Mouse (Mus musculus) neural tube, postnatal 0 days (tissue): ENCODE measurements around the gene Tle6. TPM values are rescaled to one million over a fixed set of nuclear protein-coding genes. Genes with fewer than 3 reads are reported as not detected.

ENCODE experiments used
- polyA plus RNA-seq: library from polyadenylated mRNA; unstranded; fragments of >200 nt; fragmentation: Nextera tagmentation; extraction: Ambion mirVana; gene quantifications from 2 replicates; pipeline ENCODE4 v1.2.1, GENCODE M21; 2015

The Tle6 gene
- polyA plus RNA-seq: 6.1 and 6.8 TPM in 2 replicates

GRCm38 (mm10) chr10:81600738-81601203, at the start of gene Tle6:
Gene Tle6, minus strand, starts transcription at chr10:81601073.

GRCm38 (mm10) chr10:81648803-81649775, 48.2 kb upstream of the Tle6 start, which contains the start of gene Gm10778:
Gene Gm10778, plus strand, starts transcription at chr10:81649059.

GRCm38 (mm10) chr10:81628390-81628789, 27.5 kb upstream of the Tle6 start, which contains the start of gene Ankrd24:
Gene Ankrd24, plus strand, starts transcription at chr10:81628540.

GRCm38 (mm10) chr10:81626994-81627835, 26.3 kb upstream of the Tle6 start, which contains the start of gene Sirt6:
Gene Sirt6, minus strand, starts transcription at chr10:81627797.

GRCm38 (mm10) chr10:81605974-81606751, 5.3 kb upstream of the Tle6 start, which contains the start of gene BC025920:
Gene BC025920, plus strand, starts transcription at chr10:81606270.

GRCm38 (mm10) chr10:81574081-81575056, 26.5 kb downstream of the Tle6 start, which contains the start of gene Tle2:
Gene Tle2, plus strand, starts transcription at chr10:81574561.

GRCm38 (mm10) chr10:81559163-81559626, 41.7 kb downstream of the Tle6 start, which contains the start of gene Aes:
Gene Aes, plus strand, starts transcription at chr10:81559488.

GRCm38 (mm10) chr10:81545161-81545747, 55.6 kb downstream of the Tle6 start, which contains the start of gene Gna11:
Gene Gna11, minus strand, starts transcription at chr10:81545190.

Other genes with a start within 250 kb of the Tle6 start
- 19.8 and 21.9 TPM in 2 replicates for gene Mfsd12, start 243.6 kb downstream of the Tle6 start, polyA plus RNA-seq
- gene 4930404N11Rik, start 235.3 kb downstream of the Tle6 start, polyA plus RNA-seq: 0.60 and 0.76 TPM in 2 replicates
- 137 and 142 TPM in 2 replicates for gene Fzr1, start 222.6 kb downstream of the Tle6 start, polyA plus RNA-seq
- gene Dohh, start 216.6 kb downstream of the Tle6 start, polyA plus RNA-seq: 115 and 127 TPM in 2 replicates
- 6.0 and 6.2 TPM in 2 replicates for gene Gm48551, start 216.6 kb downstream of the Tle6 start, polyA plus RNA-seq
- 2.0 and 3.0 TPM in 2 replicates for gene Gm48552, start 212.1 kb downstream of the Tle6 start, polyA plus RNA-seq
- 1.8 and 2.3 TPM in 2 replicates for gene Smim24, start 208.0 kb downstream of the Tle6 start, polyA plus RNA-seq
- 51.8 and 53.5 TPM in 2 replicates for gene Nfic, start 145.4 kb downstream of the Tle6 start, polyA plus RNA-seq
- 40.7 and 46.8 TPM in 2 replicates for gene Celf5, start 118.4 kb downstream of the Tle6 start, polyA plus RNA-seq
- 59.5 and 68.2 TPM in 2 replicates for gene Ncln, start 104.7 kb downstream of the Tle6 start, polyA plus RNA-seq
- 0.68 and 0.72 TPM in 2 replicates for gene S1pr4, start 100.9 kb downstream of the Tle6 start, polyA plus RNA-seq
- gene Gna15, start 76.8 kb downstream of the Tle6 start, polyA plus RNA-seq: 1.8 and 1.9 TPM in 2 replicates
- 103 and 114 TPM in 2 replicates for gene Gna11, start 55.9 kb downstream of the Tle6 start, polyA plus RNA-seq
- gene Aes, start 41.6 kb downstream of the Tle6 start, polyA plus RNA-seq: 842 and 942 TPM in 2 replicates
- gene Tle2, start 26.5 kb downstream of the Tle6 start, polyA plus RNA-seq: 51.9 and 57.1 TPM in 2 replicates
- gene BC025920, start 5.2 kb upstream of the Tle6 start, polyA plus RNA-seq: 0.46 and 1.4 TPM in 2 replicates
- 35.6 and 42.4 TPM in 2 replicates for gene Sirt6, start 26.7 kb upstream of the Tle6 start, polyA plus RNA-seq
- 18.2 and 24.2 TPM in 2 replicates for gene Ankrd24, start 27.5 kb upstream of the Tle6 start, polyA plus RNA-seq
- gene Gm10778, start 48.0 kb upstream of the Tle6 start, polyA plus RNA-seq: 5.3 and 6.1 TPM in 2 replicates
- gene Zfp433, start 103.8 kb upstream of the Tle6 start, polyA plus RNA-seq: 11.3 and 14.2 TPM in 2 replicates
- gene Gm3055, start 170.1 kb upstream of the Tle6 start, polyA plus RNA-seq: 8.7 and 11.0 TPM in 2 replicates
- gene Gm4767, start 211.1 kb upstream of the Tle6 start, polyA plus RNA-seq: 3.6 and 3.9 TPM in 2 replicates